Mouse (Mus musculus) heart, adult 2 months (tissue): Measurements from ENCODE around the gene Dph3. TPM values are rescaled to one million over a fixed set of nuclear protein-coding genes. Genes with fewer than 3 reads are reported as not detected.
A peak's percentile ranks its signal among the peaks of the same experiment; 100 is the strongest.

Experiments used
- DNase-seq, 2 experiments: peaks; one replicate each; pipeline ENCODE4 v3.0.0; 2021
- H3K27ac ChIP-seq: fragments of 200-600 bp; 2 replicates; pipeline ENCODE4 v1.8.1; 2022
- H3K27me3 ChIP-seq: fragments of 200-500 bp; 2 replicates; pipeline ENCODE4 v1.6.1; 2012; ENCODE audit warnings: mild to moderate bottlenecking, low read length, inconsistent platforms, mixed read lengths; ENCODE audit not compliant: control insufficient read depth, insufficient read depth
- H3K36me3 ChIP-seq: fragments of 200-500 bp; 2 replicates; pipeline ENCODE4 v1.6.1; 2012; ENCODE audit warnings: low read length, inconsistent platforms; ENCODE audit not compliant: control insufficient read depth, insufficient read depth
- H3K4me1 ChIP-seq: fragments of 200-500 bp; 2 replicates; pipeline ENCODE4 v1.6.1; 2011; ENCODE audit warnings: low read length; ENCODE audit not compliant: control insufficient read depth, insufficient read depth
- H3K4me3 ChIP-seq: fragments of 200-600 bp; 2 replicates; pipeline ENCODE4 v1.8.1; 2022
- H3K79me2 ChIP-seq: fragments of 200-500 bp; replicated peaks from 2 replicates; pipeline ENCODE4 v1.6.1; 2012; ENCODE audit warnings: mild to moderate bottlenecking, inconsistent platforms, low read length, moderate library complexity, mixed read lengths; ENCODE audit not compliant: control insufficient read depth, insufficient read depth
- H3K9ac ChIP-seq: fragments of 200-500 bp; 2 replicates; pipeline ENCODE4 v1.6.1; 2012; ENCODE audit warnings: low read depth, mild to moderate bottlenecking, control low read depth, inconsistent platforms, low read length, mixed read lengths
- CTCF ChIP-seq: fragments of 200-600 bp; IDR thresholded peaks from 2 replicates; pipeline ENCODE4 v1.8.1; 2022; ENCODE audit warnings: antibody characterized with exemption, mild to moderate bottlenecking, moderate library complexity
- EP300 ChIP-seq: fragments of 200-500 bp; IDR thresholded peaks from 2 replicates; pipeline ENCODE4 v1.6.1; 2011; ENCODE audit warnings: low read depth, low read length, control low read depth; ENCODE audit not compliant: insufficient read depth
- POLR2A ChIP-seq: fragments of 200-500 bp; IDR thresholded peaks from 2 replicates; pipeline ENCODE4 v1.6.1; 2011; ENCODE audit warnings: mild to moderate bottlenecking, low read depth, low read length, control low read depth; ENCODE audit not compliant: insufficient read depth
- WGBS: fragments of 180-500 bp; shearing (Covaris S2); methylation state at CpG from one replicate; pipeline ENCODE4 v1.1.7; 2018; 5-methylcytosine and 5-hydroxymethylcytosine counted together
- intact Hi-C: fragments of 180-260 bp; cut with DNase I; formaldehyde crosslinking; loops from one replicate; pipeline ENCODE4 v1.15.1; 2025
- polyA plus RNA-seq: library from polyadenylated mRNA; depleted of rRNA; stranded (reverse); fragments of >200 nt; gene quantifications from 2 replicates; pipeline ENCODE4 v1.2.3, GENCODE M21; 2012
- total RNA-seq, 2 experiments: library from RNA; stranded (reverse); gene quantifications; 2 replicates each; pipeline ENCODE4 v1.2.3; 2021

The Dph3 gene
- total and polyA plus RNA-seq, 3 experiments: 40.2 to 99.2 (median 81.7) TPM

GRCm38 (mm10) chr14:32072807-32073206 is 12.7 kb downstream of the Dph3 start:
- Histone ChIP-seq H3K4me3 (no peak overlapping the region), H3K4me1 (peaks cover 17% of the 10 kb centered on the region), H3K27ac (peak overlapping the region; percentile 75), H3K27me3 (no peaks in the 10 kb centered on the region), H3K9ac (no peak overlapping the region), H3K79me2 (no peaks in the 10 kb centered on the region), H3K36me3 (no peaks in the 10 kb centered on the region)
- intact Hi-C loops: no loop called here
- DNase-seq: no peak
- no peak for TF ChIP-seq EP300
- TF ChIP-seq POLR2A: no peak
- TF ChIP-seq CTCF: no peak

- TF ChIP-seq CTCF (no peak), POLR2A (no peak), EP300 (no peak)
- Histone ChIP-seq H3K36me3 (no peaks in the 10 kb centered on the region), H3K4me1 (no peaks in the 10 kb centered on the region), H3K9ac (no peak overlapping the region), H3K4me3 (no peak overlapping the region), H3K27ac (no peak overlapping the region), H3K27me3 (no peaks in the 10 kb centered on the region), H3K79me2 (no peaks in the 10 kb centered on the region)
- intact Hi-C loops: no loop called here
- 92% methylated on average over 4 of the region's 4 CpGs for WGBS
- no peak for DNase-seq
These were observed 24.1 kb downstream of the Dph3 start for GRCm38 (mm10) chr14:32061398-32061797.

- no peak overlapping the region for H3K9ac ChIP-seq
- H3K4me1 ChIP-seq: peaks cover 8% of the 10 kb centered on the region
- TF ChIP-seq CTCF (no peak), EP300 (no peak), POLR2A (no peak)
- H3K79me2 ChIP-seq: no peaks in the 10 kb centered on the region
- H3K4me3 ChIP-seq: no peak overlapping the region
- H3K27me3 ChIP-seq: no peaks in the 10 kb centered on the region
- H3K27ac ChIP-seq: no peak overlapping the region
- no peaks in the 10 kb centered on the region for H3K36me3 ChIP-seq
- 78% methylated on average over 4 of the region's 4 CpGs for WGBS
- no peak for DNase-seq
- intact Hi-C loops: loop anchor here (2.0 kb wide), 2 partner anchors 19 to 25 kb away; no protein-coding TSS in a partner anchor
These were observed 27.9 kb downstream of the Dph3 start for GRCm38 (mm10) chr14:32057664-32058063.

- TF ChIP-seq EP300 (no peak), POLR2A (no peak), CTCF (peak; percentile 77)
- no peak overlapping the region for H3K9ac ChIP-seq
- peak in 1 of 2 experiments; percentile 62 for DNase-seq
- no peaks in the 10 kb centered on the region for H3K79me2 ChIP-seq
- H3K27ac ChIP-seq: no peak overlapping the region
- H3K4me3 ChIP-seq: no peak overlapping the region
- H3K4me1 ChIP-seq: peaks cover 8% of the 10 kb centered on the region
- intact Hi-C loops: loop anchor here (2.0 kb wide), 2 partner anchors 20 to 24 kb away; no protein-coding TSS in a partner anchor
- no peaks in the 10 kb centered on the region for H3K36me3 ChIP-seq
- no peaks in the 10 kb centered on the region for H3K27me3 ChIP-seq
- 98% methylated on average over 2 of the region's 2 CpGs for WGBS
These were observed 28.9 kb downstream of the Dph3 start for GRCm38 (mm10) chr14:32056675-32057074.

GRCm38 (mm10) chr14:32055781-32056180 is 29.7 kb downstream of the Dph3 start:
- peak in 1 of 2 experiments; percentile 49 for DNase-seq
- Histone ChIP-seq H3K4me3 (no peak overlapping the region), H3K4me1 (peaks cover 8% of the 10 kb centered on the region), H3K9ac (no peak overlapping the region), H3K27me3 (no peaks in the 10 kb centered on the region), H3K79me2 (no peaks in the 10 kb centered on the region), H3K27ac (peak overlapping the region; percentile 54), H3K36me3 (no peaks in the 10 kb centered on the region)
- intact Hi-C loops: loop anchor here (2.0 kb wide), 2 partner anchors 21 to 23 kb away; no protein-coding TSS in a partner anchor
- WGBS: 26% methylated on average over 8 of the region's 8 CpGs
- no peak for TF ChIP-seq CTCF

GRCm38 (mm10) chr14:32054788-32055187 is 30.7 kb downstream of the Dph3 start:
- Histone ChIP-seq H3K9ac (no peak overlapping the region), H3K4me3 (no peak overlapping the region), H3K79me2 (no peaks in the 10 kb centered on the region), H3K27me3 (no peaks in the 10 kb centered on the region), H3K36me3 (no peaks in the 10 kb centered on the region), H3K27ac (no peak overlapping the region), H3K4me1 (peaks cover 8% of the 10 kb centered on the region)
- DNase-seq: no peak
- WGBS: 81% methylated on average over 10 of the region's 10 CpGs
- no peak for TF ChIP-seq EP300
- TF ChIP-seq CTCF: no peak
- TF ChIP-seq POLR2A: no peak
- intact Hi-C loops: no loop called here
